Comparison of ENCODE assay signal across 9 mouse cellular contexts in genomic region chr2:170520321-170520971, GRCm38 (mm10). TPM values are rescaled to one million over a fixed set of nuclear protein-coding genes. Genes with fewer than 3 reads are reported as not detected.
DNase-seq lines count a peak whose midpoint lies in the region; ATAC-seq and TF ChIP-seq lines count a peak whose summit lies in the region.
"Had no signal": no experiment of that assay in that cellular context is flagged by ENCODE, and none has a peak within 500 bp of the region (broad histone marks: within the 10 kb centered on the region; RNA-seq: fewer than 3 reads in every experiment).

No protein-coding gene starts in this region.

- H3K36me3 ChIP-seq in kidney, adult 2 months (ENCODE audit: control insufficient read depth, insufficient read depth, low read length), result peaks cover 2% of the 10 kb centered on the region
- peaks cover 43% of the 10 kb centered on the region for H3K36me3 ChIP-seq in kidney, embryonic 15.5 days
- peaks cover 42% of the 10 kb centered on the region for H3K36me3 ChIP-seq in hindbrain, embryonic 14.5 days (replicated peaks; ENCODE audit: control insufficient read depth, insufficient read depth)
- H3K36me3 ChIP-seq in limb, embryonic 11.5 days (ENCODE audit: control insufficient read depth, insufficient read depth, low read length), result peaks cover 4% of the 10 kb centered on the region
- H3K36me3 ChIP-seq in midbrain, embryonic 15.5 days (replicated peaks), result peaks cover 19% of the 10 kb centered on the region; the same call in 1 of the 2 replicates

- H3K4me2 ChIP-seq in kidney, embryonic 15.5 days, result no peak overlapping the region
- no peak overlapping the region for H3K4me2 ChIP-seq in hindbrain, embryonic 14.5 days (replicated peaks)
- no peak overlapping the region for H3K4me2 ChIP-seq in limb, embryonic 11.5 days (ENCODE audit: low read depth, severe bottlenecking)
- H3K4me2 ChIP-seq in midbrain, embryonic 15.5 days, result no peak overlapping the region
- H3K4me2 ChIP-seq: embryonic facial prominence, embryonic 13.5 days had no signal

- no peak for TF ChIP-seq POLR2A in kidney, adult 2 months (IDR thresholded peaks at IDR 0.05; ENCODE audit: low read depth, low read length)

- no peaks in the 10 kb centered on the region for H3K4me1 ChIP-seq in kidney, adult 2 months (ENCODE audit: control insufficient read depth, insufficient read depth, low read length)
- no peaks in the 10 kb centered on the region for H3K4me1 ChIP-seq in kidney, embryonic 15.5 days
- no peaks in the 10 kb centered on the region for H3K4me1 ChIP-seq in hindbrain, embryonic 14.5 days (replicated peaks; ENCODE audit: control insufficient read depth, insufficient read depth, low read length)
- H3K4me1 ChIP-seq in limb, embryonic 11.5 days (ENCODE audit: control insufficient read depth, insufficient read depth, low read length), result no peaks in the 10 kb centered on the region
- no peaks in the 10 kb centered on the region for H3K4me1 ChIP-seq in midbrain, embryonic 15.5 days
- H3K4me1 ChIP-seq: embryonic facial prominence, embryonic 13.5 days had no signal

- no peak overlapping the region for H3K27ac ChIP-seq in kidney, adult 2 months (ENCODE audit: insufficient read depth, low read depth, low read length)
- no peak overlapping the region for H3K27ac ChIP-seq in kidney, embryonic 15.5 days
- no peak overlapping the region for H3K27ac ChIP-seq in hindbrain, embryonic 14.5 days
- H3K27ac ChIP-seq in limb, embryonic 11.5 days (replicated peaks; ENCODE audit: low read depth, low read length), result no peak overlapping the region
- no peak overlapping the region for H3K27ac ChIP-seq in midbrain, embryonic 15.5 days
- H3K27ac ChIP-seq: embryonic facial prominence, embryonic 13.5 days had no signal

- no peak overlapping the region for H3K4me3 ChIP-seq in kidney, adult 2 months (ENCODE audit: insufficient read depth, low read depth, low read length)
- no peak overlapping the region for H3K4me3 ChIP-seq in kidney, embryonic 15.5 days (replicated peaks)
- no peak overlapping the region for H3K4me3 ChIP-seq in hindbrain, embryonic 14.5 days (replicated peaks; ENCODE audit: low read length)
- H3K4me3 ChIP-seq in limb, embryonic 11.5 days (ENCODE audit: low read depth, low read length), result no peak overlapping the region
- no peak overlapping the region for H3K4me3 ChIP-seq in midbrain, embryonic 15.5 days
- H3K4me3 ChIP-seq: embryonic facial prominence, embryonic 13.5 days had no signal

- TF ChIP-seq CTCF in kidney, adult 2 months (conservative IDR thresholded peaks at IDR 0.05; ENCODE audit: insufficient read depth, insufficient read length, low read depth, low read length), result peak; percentile 66

- DNase-seq in kidney, adult 2 months, result peak; percentile 72
- DNase-seq in Muller cell, postnatal 12 days (ENCODE audit: inconsistent ontology term), result peak; percentile 56
- DNase-seq in embryo, embryonic 11 days, result peak; percentile 87
- peak; percentile 86 for DNase-seq in hindbrain, embryonic 14.5 days (ENCODE audit: low spot score)
- peak; percentile 82 for DNase-seq in limb, embryonic 11.5 days (ENCODE audit: low spot score)
- DNase-seq in thymus, postnatal 25 days, result peak; percentile 30

- WGBS in kidney, adult 2 months, result 10% methylated on average over 7 of the region's 7 CpGs
- WGBS in kidney, embryonic 15.5 days, result 7% methylated on average over 7 of the region's 7 CpGs
- 2% methylated on average over 7 of the region's 7 CpGs for WGBS in hindbrain, embryonic 14.5 days
- 12% methylated on average over 7 of the region's 7 CpGs for WGBS in limb, embryonic 11.5 days
- 12% methylated on average over 7 of the region's 7 CpGs for WGBS in midbrain, embryonic 15.5 days

- no peaks in the 10 kb centered on the region for H3K9me3 ChIP-seq in kidney, embryonic 15.5 days (replicated peaks)
- H3K9me3 ChIP-seq in hindbrain, embryonic 14.5 days (ENCODE audit: control insufficient read depth, low read length), result no peaks in the 10 kb centered on the region
- H3K9me3 ChIP-seq in limb, embryonic 11.5 days (ENCODE audit: control insufficient read depth, low read length), result no peaks in the 10 kb centered on the region
- H3K9me3 ChIP-seq in midbrain, embryonic 15.5 days, result no peaks in the 10 kb centered on the region
- H3K9me3 ChIP-seq: embryonic facial prominence, embryonic 13.5 days had no signal

- H3K9ac ChIP-seq in kidney, embryonic 15.5 days, result no peak overlapping the region
- no peak overlapping the region for H3K9ac ChIP-seq in hindbrain, embryonic 14.5 days
- no peak overlapping the region for H3K9ac ChIP-seq in limb, embryonic 11.5 days (ENCODE audit: low read length)
- H3K9ac ChIP-seq in midbrain, embryonic 15.5 days, result no peak overlapping the region
- H3K9ac ChIP-seq: embryonic facial prominence, embryonic 13.5 days had no signal

- no peak for ATAC-seq in kidney, embryonic 15.5 days (replicated peaks; ENCODE audit: low FRiP score)
- no peak; the same call in 1 of the 2 replicates for ATAC-seq in hindbrain, embryonic 14.5 days (ENCODE audit: low FRiP score)
- no peak for ATAC-seq in limb, embryonic 11.5 days (ENCODE audit: insufficient number of reproducible peaks, low FRiP score, low TSS enrichment, low read depth)
- ATAC-seq in midbrain, embryonic 15.5 days (replicated peaks), result peak; percentile 76

- H3K27me3 ChIP-seq in kidney, adult 2 months (replicated peaks; ENCODE audit: control insufficient read depth, insufficient read depth, low read length), result no peaks in the 10 kb centered on the region
- H3K27me3 ChIP-seq in kidney, embryonic 15.5 days, result no peaks in the 10 kb centered on the region
- H3K27me3 ChIP-seq in hindbrain, embryonic 14.5 days (ENCODE audit: control insufficient read depth, insufficient read depth, low read length), result no peaks in the 10 kb centered on the region
- H3K27me3 ChIP-seq in limb, embryonic 11.5 days (ENCODE audit: control insufficient read depth, insufficient read depth, low read length), result no peaks in the 10 kb centered on the region
- H3K27me3 ChIP-seq in midbrain, embryonic 15.5 days (replicated peaks), result no peaks in the 10 kb centered on the region
- H3K27me3 ChIP-seq: embryonic facial prominence, embryonic 13.5 days had no signal

RNA-seq across cellular contexts. Expression of gene Cyp24a1, which starts 23.5 kb away (rescaled TPM):
- 27.5 and 29.2 TPM in 2 replicates for polyA plus RNA-seq in kidney, adult 2 months (2012; rRNA removed)
- polyA plus RNA-seq in kidney, embryonic 15.5 days (2015; fragmentation: Nextera tagmentation; extraction: Ambion mirVana), result 1.7 and 1.8 TPM in 2 replicates
- polyA plus RNA-seq in hindbrain, embryonic 14.5 days (2014; fragmentation: Nextera tagmentation; extraction: Ambion mirVana), result 0.05 TPM in 2 replicates
- not detected in 2 replicates for polyA plus RNA-seq in limb, embryonic 11.5 days (2014; fragmentation: Nextera tagmentation; extraction: Ambion mirVana)
- polyA plus RNA-seq in midbrain, embryonic 15.5 days (2015; fragmentation: Nextera tagmentation; extraction: Ambion mirVana), result 0.09 and 0.14 TPM in 2 replicates
- polyA plus RNA-seq: embryonic facial prominence, embryonic 13.5 days had no signal

RNA-seq across cellular contexts. Expression of gene Pfdn4, which starts 24.2 kb away (rescaled TPM):
- 5.6 TPM in 2 replicates for polyA plus RNA-seq in kidney, adult 2 months (2012; rRNA removed)
- polyA plus RNA-seq in kidney, embryonic 15.5 days (2015; fragmentation: Nextera tagmentation; extraction: Ambion mirVana), result 77.8 and 103 TPM in 2 replicates
- 148 and 156 TPM in 2 replicates for polyA plus RNA-seq in hindbrain, embryonic 14.5 days (2014; fragmentation: Nextera tagmentation; extraction: Ambion mirVana)
- polyA plus RNA-seq in limb, embryonic 11.5 days (2014; fragmentation: Nextera tagmentation; extraction: Ambion mirVana), result 102 and 107 TPM in 2 replicates
- polyA plus RNA-seq in midbrain, embryonic 15.5 days (2015; fragmentation: Nextera tagmentation; extraction: Ambion mirVana), result 103 and 110 TPM in 2 replicates

Comparison
In these comparisons a context has a peak if more than half of its experiments do, and no peak if none do; other contexts are left out.
1. RNA of gene Cyp24a1, which starts 23.5 kb away (polyA plus RNA-seq): 27.5 to 29.2 TPM in kidney, adult 2 months; 1.7 to 1.8 TPM in kidney, embryonic 15.5 days, 0.09 to 0.14 TPM in midbrain, embryonic 15.5 days, 0.05 TPM in hindbrain, embryonic 14.5 days and not detected in limb, embryonic 11.5 days; every median in the first group is over 10 times any median in the second.
2. RNA of gene Pfdn4, which starts 24.2 kb away (polyA plus RNA-seq): 148 to 156 TPM in hindbrain, embryonic 14.5 days, 103 to 110 TPM in midbrain, embryonic 15.5 days, 102 to 107 TPM in limb, embryonic 11.5 days and 77.8 to 103 TPM in kidney, embryonic 15.5 days; 5.6 TPM in kidney, adult 2 months; every median in the first group is over 10 times any median in the second.
3. DNase-seq: peak in every context shown above with its lines; median percentile 87 in embryo, embryonic 11 days; 86 in hindbrain, embryonic 14.5 days; 82 in limb, embryonic 11.5 days; 72 in kidney, adult 2 months; 56 in Muller cell, postnatal 12 days; 30 in thymus, postnatal 25 days.